ENCODE assay signal across 16 mouse cellular contexts in the genomic region with DNA sequence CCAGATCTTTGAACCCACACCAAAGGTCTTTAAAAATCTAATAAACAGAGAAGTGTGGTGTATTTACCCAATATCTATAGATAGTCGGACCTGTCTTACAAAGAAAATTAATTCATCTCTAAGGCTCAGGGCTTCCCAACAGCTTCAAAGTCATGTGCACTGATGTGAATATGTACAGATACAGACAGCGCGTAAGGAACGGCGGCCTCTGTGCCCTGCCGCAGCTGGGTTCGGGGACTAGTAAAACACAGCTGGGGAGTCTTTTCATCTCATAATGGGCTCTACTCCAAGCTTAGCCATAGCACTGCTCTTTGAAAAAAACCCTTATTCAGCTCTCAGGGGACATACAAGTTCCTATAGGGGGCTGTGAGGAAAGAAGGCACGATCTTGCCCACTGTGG.
"Had no signal": no experiment of that assay in that cellular context is flagged by ENCODE, and none has a peak within 500 bp of the region (broad histone marks: within the 10 kb centered on the region; RNA-seq: fewer than 3 reads in every experiment).

No protein-coding gene starts in this region.

- H3K4me1 ChIP-seq: neural tube, embryonic 12.5 days had no signal

- H3K27me3 ChIP-seq: limb, embryonic 13.5 days; neural tube, embryonic 12.5 days had no signal

- H3K9ac ChIP-seq: limb, embryonic 13.5 days; liver, embryonic 14.5 days; neural tube, embryonic 12.5 days had no signal

- H3K4me2 ChIP-seq: limb, embryonic 13.5 days; neural tube, embryonic 12.5 days had no signal

- ATAC-seq: intestine, embryonic 16.5 days had no signal

- H3K36me3 ChIP-seq: limb, embryonic 13.5 days; neural tube, embryonic 12.5 days had no signal

- DNase-seq: kidney, adult 8-10 months; kidney, postnatal 25 days; layer of hippocampus, postnatal 36 days; lung, adult 2 months; lung, postnatal 10 days; lung, postnatal 4 days; retina, postnatal 1 day; right cerebral cortex, postnatal 4 days; spleen, adult 18-20 months; thymus, adult 18-20 months; thymus, postnatal 14 days had no signal

- H3K4me3 ChIP-seq: limb, embryonic 13.5 days; myocyte; neural tube, embryonic 12.5 days had no signal

- H3K9me3 ChIP-seq: limb, embryonic 13.5 days; neural tube, embryonic 12.5 days had no signal

- H3K27ac ChIP-seq: limb, embryonic 13.5 days; liver, embryonic 14.5 days; neural tube, embryonic 12.5 days had no signal
